ENCODE assay signal across 8 mouse cellular contexts in genomic region chr4:108578840-108579742, GRCm38 (mm10). TPM values are rescaled to one million over a fixed set of nuclear protein-coding genes. Genes with fewer than 3 reads are reported as not detected.
DNase-seq lines count a peak whose midpoint lies in the region; ATAC-seq lines count a peak whose summit lies in the region.

TSS of gene Prpf38a (minus strand) at chr4:108579336.
TSS of gene Orc1 (plus strand) at chr4:108579423.

- peak within 1 kb of the TSS; percentile 89 for H3K4me3 ChIP-seq in hindbrain, embryonic 16.5 days (ENCODE audit: low read length)
- peak within 1 kb of the TSS; percentile 95 for H3K4me3 ChIP-seq in macrophage (ENCODE audit: inconsistent target)

- WGBS in hindbrain, embryonic 16.5 days: under 1% methylated on average over 64 of the region's 64 CpGs
- WGBS in macrophage (ENCODE audit: missing documents): under 1% methylated on average over 64 of the region's 64 CpGs

- no peaks in the 10 kb centered on the region for H3K27me3 ChIP-seq in hindbrain, embryonic 16.5 days (replicated peaks; ENCODE audit: control insufficient read depth, insufficient read depth, low read length)

- peaks cover 65% of the 10 kb centered on the region for H3K79me2 ChIP-seq in macrophage (ENCODE audit: inconsistent target)

- ATAC-seq in hindbrain, embryonic 16.5 days: peak; percentile 99

- peak; percentile 93 for DNase-seq in WW6 (ENCODE audit: low read depth, low spot score)
- DNase-seq in cerebellum, postnatal 4 days (ENCODE audit: low spot score in 2 of 2): peak; percentile 88 to 97
- DNase-seq in gastrocnemius, adult 18-20 months (ENCODE audit: low spot score): peak; percentile 97
- peak; percentile 98 for DNase-seq in left cerebral cortex, adult 18-20 months (ENCODE audit: low spot score in 2 of 2)
- DNase-seq in right cerebral cortex, adult 18-20 months: peak; percentile 98
- peak; percentile 84 for DNase-seq in urinary bladder, postnatal 10 days (ENCODE audit: low spot score)

- H3K27ac ChIP-seq in hindbrain, embryonic 16.5 days (ENCODE audit: low read depth, low read length): peak within 1 kb of the TSS; percentile 78
- peak within 1 kb of the TSS; percentile 32 for H3K27ac ChIP-seq in macrophage

- no peaks in the 10 kb centered on the region for H3K9me3 ChIP-seq in hindbrain, embryonic 16.5 days (ENCODE audit: control insufficient read depth, low read length)

- peak within 1 kb of the TSS; percentile 98 for H3K4me2 ChIP-seq in hindbrain, embryonic 16.5 days (ENCODE audit: low read length)

- H3K9ac ChIP-seq in hindbrain, embryonic 16.5 days (ENCODE audit: low read depth, low read length): peak within 1 kb of the TSS; percentile 83

- peaks cover 9% of the 10 kb centered on the region for H3K36me3 ChIP-seq in hindbrain, embryonic 16.5 days (ENCODE audit: control insufficient read depth, insufficient read depth, low read length)
- peaks cover 23% of the 10 kb centered on the region; the same call in 1 of the 2 replicates for H3K36me3 ChIP-seq in macrophage (ENCODE audit: inconsistent target)

- peaks cover 18% of the 10 kb centered on the region for H3K4me1 ChIP-seq in hindbrain, embryonic 16.5 days (ENCODE audit: control insufficient read depth, insufficient read depth, low read depth, low read length)

RNA-seq across cellular contexts. Expression of gene Prpf38a, which starts in this region (rescaled TPM):
- 10 to 100 TPM; 10.2 to 13.2 TPM for total RNA-seq in gastrocnemius, adult 18-20 months (2021)
- 70.4 and 75.2 TPM in 2 replicates for polyA plus RNA-seq in hindbrain, embryonic 16.5 days (2015; fragmentation: Nextera tagmentation; extraction: Ambion mirVana)
- 10 to 100 TPM; 29.4 TPM for total RNA-seq in left cerebral cortex, adult 18-20 months (2021)
- total RNA-seq in macrophage (2018; cell fraction: chromatin; rRNA removed): 100 to 1,000 TPM in 2 of 26 experiments, 10 to 100 TPM in 24; 32.6 to 113 (median 66.7) TPM
- total RNA-seq in macrophage (2018; cell fraction: cytosol; rRNA removed): 100 to 1,000 TPM in 5 of 26 experiments, 10 to 100 TPM in 21; 32.0 to 125 (median 73.3) TPM
- total RNA-seq in macrophage (2018; cell fraction: nucleus; rRNA removed): 100 to 1,000 TPM in 1 of 26 experiments, 10 to 100 TPM in 25; 21.5 to 122 (median 61.3) TPM
- polyA plus RNA-seq in macrophage (2018): 38.8 to 42.1 TPM (median 40.2 TPM) in 3 replicates

RNA-seq across cellular contexts. Expression of gene Orc1, which starts in this region (rescaled TPM):
- total RNA-seq in gastrocnemius, adult 18-20 months (2021): under 1 TPM in 1 of 2 experiments, not detected in 1; 0.07 TPM
- 1.5 and 2.2 TPM in 2 replicates for polyA plus RNA-seq in hindbrain, embryonic 16.5 days (2015; fragmentation: Nextera tagmentation; extraction: Ambion mirVana)
- total RNA-seq in left cerebral cortex, adult 18-20 months (2021): under 1 TPM in 1 of 2 experiments, not detected in 1; 0.12 TPM
- total RNA-seq in macrophage (2018; cell fraction: chromatin; rRNA removed): 1 to 10 TPM in 17 of 26 experiments, under 1 TPM in 7, not detected in 2; 0.39 to 4.8 (median 2.1) TPM
- total RNA-seq in macrophage (2018; cell fraction: cytosol; rRNA removed): 1 to 10 TPM in 2 of 26 experiments, under 1 TPM in 24; 0.23 to 1.2 (median 0.65) TPM
- total RNA-seq in macrophage (2018; cell fraction: nucleus; rRNA removed): 10 to 100 TPM in 1 of 26 experiments, 1 to 10 TPM in 12, under 1 TPM in 13; 0.32 to 16.0 (median 0.98) TPM
- 0.28 to 5.4 TPM (median 0.93 TPM) in 3 replicates for polyA plus RNA-seq in macrophage (2018)

Comparison
In these comparisons a context has a peak if more than half of its experiments do, and no peak if none do; other contexts are left out.
1. Peak in every context shown above with its lines: DNase-seq, ATAC-seq, H3K4me3 ChIP-seq and H3K27ac ChIP-seq.